Mouse (Mus musculus) limb, embryonic 15.5 days (tissue): Measurements from ENCODE around the gene Prickle3. TPM values are rescaled to one million over a fixed set of nuclear protein-coding genes. Genes with fewer than 3 reads are reported as not detected.

Source experiments
- ATAC-seq: fragments of 200-750 bp; cut with Nextera tagmentation; 2 replicates; pipeline ENCODE4 v1.8.0; 2017; ENCODE audit warnings: low read depth, moderate TSS enrichment; ENCODE audit not compliant: insufficient number of reproducible peaks, low FRiP score, low TSS enrichment
- H3K27ac ChIP-seq: fragments of 300-500 bp; sonication (generic); 2 replicates; pipeline ENCODE4 v1.5.1; 2015; ENCODE audit warnings: moderate library complexity, mild to moderate bottlenecking, inconsistent platforms
- H3K27me3 ChIP-seq: fragments of 300-500 bp; sonication (generic); 2 replicates; pipeline ENCODE4 v1.6.1; 2015; ENCODE audit warnings: inconsistent platforms
- H3K36me3 ChIP-seq: fragments of 300-500 bp; sonication (generic); 2 replicates; pipeline ENCODE4 v1.6.1; 2015; ENCODE audit warnings: inconsistent platforms
- H3K4me1 ChIP-seq: fragments of 300-500 bp; sonication (generic); 2 replicates; pipeline ENCODE4 v1.6.1; 2015; ENCODE audit warnings: inconsistent platforms
- H3K4me2 ChIP-seq: fragments of 300-500 bp; sonication (generic); 2 replicates; pipeline ENCODE4 v1.6.1; 2015; ENCODE audit warnings: mild to moderate bottlenecking, inconsistent platforms
- H3K4me3 ChIP-seq: fragments of 300-500 bp; sonication (generic); 2 replicates; pipeline ENCODE4 v1.5.1; 2015; ENCODE audit warnings: mild to moderate bottlenecking, inconsistent platforms
- H3K9ac ChIP-seq: fragments of 300-500 bp; sonication (generic); 2 replicates; pipeline ENCODE4 v1.6.1; 2015; ENCODE audit warnings: inconsistent platforms
- H3K9me3 ChIP-seq: fragments of 300-500 bp; sonication (generic); 2 replicates; pipeline ENCODE4 v1.6.1; 2016; ENCODE audit warnings: inconsistent platforms
- WGBS: fragments of 180-500 bp; shearing (Covaris S2); methylation state at CpG from one replicate; pipeline ENCODE4 v1.1.7; 2015; 5-methylcytosine and 5-hydroxymethylcytosine counted together
- polyA plus RNA-seq: library from polyadenylated mRNA; unstranded; fragments of >200 nt; fragmentation: Nextera tagmentation; extraction: Ambion mirVana; gene quantifications from 2 replicates; pipeline ENCODE4 v1.2.1, GENCODE M21; 2015

The Prickle3 gene
- polyA plus RNA-seq, 1 experiment from 2014 or later: 17.7 TPM

DNA sequence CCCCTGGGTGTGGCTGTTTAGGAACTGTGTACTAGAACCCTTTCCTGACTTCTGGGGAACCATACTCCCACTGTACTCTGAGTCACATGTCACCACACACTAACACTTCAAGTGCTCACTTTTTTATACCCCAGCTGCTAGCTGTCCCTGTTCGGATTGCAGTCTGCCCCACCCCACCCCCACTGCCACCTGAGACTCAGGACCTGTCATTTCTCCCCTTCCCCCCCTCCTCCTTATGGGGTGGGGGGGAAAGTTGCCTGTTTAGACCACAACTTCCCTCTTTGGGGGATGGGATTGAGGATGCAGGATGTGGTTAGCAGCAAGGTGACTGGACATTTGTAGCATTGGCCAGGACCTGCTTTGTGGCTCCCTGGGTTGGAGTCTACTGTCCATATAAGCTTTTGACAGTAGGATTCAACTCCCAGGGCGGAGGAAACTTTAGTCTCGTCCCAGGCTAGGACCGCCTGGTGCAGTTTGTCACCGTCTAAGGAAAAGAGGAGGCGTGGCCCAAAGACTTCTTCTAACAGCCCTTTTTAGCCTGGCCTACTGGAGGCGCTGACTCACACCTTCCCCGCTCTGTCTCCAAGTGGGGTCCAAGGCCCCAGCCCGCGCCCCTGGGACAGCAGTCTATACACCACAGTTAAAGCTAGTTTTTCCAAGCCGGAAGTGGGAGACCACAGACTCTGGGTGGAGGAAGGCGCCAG lies 16.7 kb downstream of the Prickle3 start:
- Histone ChIP-seq H3K27ac (peak overlapping the region; percentile 87), H3K9me3 (no peaks in the 10 kb centered on the region), H3K4me2 (peak overlapping the region; percentile 45), H3K36me3 (no peaks in the 10 kb centered on the region), H3K4me3 (peak overlapping the region; percentile 27), H3K9ac (no peak overlapping the region), H3K27me3 (no peaks in the 10 kb centered on the region), H3K4me1 (peaks cover 16% of the 10 kb centered on the region)
- 29% methylated on average over 12 of the region's 12 CpGs for WGBS
- ATAC-seq: peak; percentile 25; the same call in 1 of the 2 replicates

DNA sequence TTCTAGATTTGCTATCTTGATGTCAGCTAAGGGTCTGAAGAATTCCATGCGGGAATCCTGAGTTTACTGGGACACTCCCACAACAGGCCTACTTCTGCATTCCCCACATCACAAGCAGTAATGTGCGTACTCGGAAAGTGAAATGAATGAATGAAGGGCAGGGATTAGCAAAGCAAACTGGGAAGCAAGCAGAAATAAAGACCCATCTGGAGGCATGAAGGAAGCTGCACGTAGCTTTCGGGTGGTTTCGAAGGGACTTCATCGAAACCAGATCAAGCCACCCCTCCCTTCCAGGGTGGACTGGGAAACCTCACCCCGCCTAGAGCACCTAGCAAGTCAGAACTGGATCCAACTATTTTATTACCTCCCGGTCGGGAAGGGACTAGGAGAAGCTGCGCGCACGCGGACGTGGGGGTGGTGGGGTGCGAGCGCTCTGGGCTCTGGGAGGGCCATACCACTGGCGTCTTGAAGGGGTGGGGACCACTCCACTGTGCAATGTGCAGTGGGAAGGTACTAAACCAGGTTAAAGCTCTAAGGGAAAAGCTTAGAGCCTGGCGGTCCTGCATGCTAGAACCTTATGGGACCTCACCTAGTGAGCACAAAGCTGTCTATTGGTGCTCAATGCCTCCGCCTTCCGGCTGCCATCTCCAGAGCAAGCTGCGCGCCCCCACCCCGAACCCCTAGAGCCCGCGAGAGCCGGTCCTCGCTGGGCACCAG lies 17.4 kb downstream of the Prickle3 start:
- Histone ChIP-seq H3K27ac (peak overlapping the region; percentile 87), H3K4me3 (peak overlapping the region; percentile 27), H3K9ac (no peak overlapping the region), H3K4me2 (peak overlapping the region; percentile 45), H3K9me3 (no peaks in the 10 kb centered on the region), H3K4me1 (peaks cover 16% of the 10 kb centered on the region), H3K27me3 (no peaks in the 10 kb centered on the region), H3K36me3 (no peaks in the 10 kb centered on the region)
- WGBS: 25% methylated on average over 28 of the region's 28 CpGs
- ATAC-seq: peak; percentile 35; the same call in 1 of the 2 replicates

- peak overlapping the region; percentile 27 for H3K4me3 ChIP-seq
- peak overlapping the region; percentile 45 for H3K4me2 ChIP-seq
- H3K9ac ChIP-seq: no peak overlapping the region
- H3K36me3 ChIP-seq: no peaks in the 10 kb centered on the region
- ATAC-seq: no peak
- peak overlapping the region; percentile 87 for H3K27ac ChIP-seq
- WGBS: 33% methylated on average over 10 of the region's 10 CpGs
- no peaks in the 10 kb centered on the region for H3K27me3 ChIP-seq
- H3K9me3 ChIP-seq: no peaks in the 10 kb centered on the region
- peaks cover 16% of the 10 kb centered on the region for H3K4me1 ChIP-seq
These were observed 17.9 kb downstream of the Prickle3 start for GRCm38 (mm10) chrX:7675001-7675380.

GRCm38 (mm10) chrX:7678986-7679385 lies 21.9 kb downstream of the Prickle3 start:
- H3K9ac ChIP-seq: no peak overlapping the region
- no peaks in the 10 kb centered on the region for H3K9me3 ChIP-seq
- no peaks in the 10 kb centered on the region for H3K36me3 ChIP-seq
- no peak for ATAC-seq
- H3K27ac ChIP-seq: no peak overlapping the region
- no peaks in the 10 kb centered on the region for H3K27me3 ChIP-seq
- H3K4me3 ChIP-seq: no peak overlapping the region
- H3K4me1 ChIP-seq: peaks cover 3% of the 10 kb centered on the region
- H3K4me2 ChIP-seq: no peak overlapping the region
- 38% methylated on average over 3 of the region's 3 CpGs for WGBS

DNA sequence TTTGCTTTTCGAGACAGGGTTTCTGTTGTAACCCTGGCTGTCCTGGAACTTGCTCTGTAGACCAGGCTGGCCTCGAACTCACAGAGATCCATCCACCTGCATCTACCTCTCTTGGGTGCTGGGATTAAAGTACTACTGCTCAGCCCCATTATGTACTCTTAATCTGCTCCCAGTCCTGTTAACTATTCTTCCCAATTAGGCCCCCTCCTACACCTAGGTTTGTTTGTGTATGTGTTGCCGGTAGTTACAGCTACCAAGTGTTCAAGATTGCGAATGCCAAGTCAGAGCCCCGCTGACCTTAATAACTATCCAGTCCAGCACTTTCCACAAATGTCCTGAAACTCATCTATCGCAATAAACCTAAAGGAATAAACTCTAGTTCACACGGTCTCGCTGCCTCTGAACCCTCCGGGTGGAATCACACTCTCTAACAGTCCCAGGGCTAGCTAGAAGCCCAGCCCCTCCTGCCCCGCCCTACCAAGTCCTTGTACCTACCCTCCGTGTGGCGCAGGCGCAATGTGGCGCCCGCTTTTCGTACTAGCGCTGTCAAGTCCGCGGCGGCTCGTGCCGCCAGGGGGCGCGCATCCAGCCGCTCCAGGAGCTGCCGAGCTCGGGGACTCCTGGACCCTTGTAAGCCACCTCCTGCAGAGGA lies 22.5 kb downstream of the Prickle3 start:
- 16% methylated on average over 27 of the region's 27 CpGs for WGBS
- Histone ChIP-seq H3K9me3 (no peaks in the 10 kb centered on the region), H3K4me1 (no peaks in the 10 kb centered on the region), H3K27me3 (no peaks in the 10 kb centered on the region), H3K36me3 (no peaks in the 10 kb centered on the region), H3K4me2 (peak overlapping the region; percentile 51), H3K4me3 (peak overlapping the region; percentile 33), H3K27ac (no peak overlapping the region), H3K9ac (no peak overlapping the region)
- peak; percentile 91 for ATAC-seq

- ATAC-seq: no peak
These were observed 23.0 kb downstream of the Prickle3 start for GRCm38 (mm10) chrX:7680057-7680412.

DNA sequence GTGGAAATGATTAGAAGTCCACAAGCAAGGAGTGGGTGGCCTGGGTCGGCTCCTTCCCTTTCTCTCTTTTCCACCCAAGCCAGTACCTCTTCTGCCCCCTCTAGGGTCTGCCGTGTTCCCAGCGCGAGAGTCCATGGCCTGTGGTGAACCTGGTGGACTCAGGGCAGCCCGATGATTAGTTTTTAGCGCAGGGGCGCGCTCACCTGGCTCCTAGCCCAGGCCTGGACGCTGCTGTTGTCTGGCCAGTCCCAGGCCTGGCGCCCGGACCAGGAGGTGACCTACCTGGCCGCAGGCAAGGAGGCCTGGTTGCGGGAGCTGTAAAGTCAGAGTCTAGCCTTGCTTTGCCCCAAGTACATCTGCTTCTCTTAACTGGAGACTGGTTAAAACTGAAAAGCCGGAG lies 23.8 kb downstream of the Prickle3 start, which contains the start of gene Magix:
TSS of gene Magix (minus strand) at position 388 of the 400 bp plus-strand sequence.
- Histone ChIP-seq H3K9me3 (no peaks in the 10 kb centered on the region), H3K4me1 (no peaks in the 10 kb centered on the region), H3K36me3 (no peaks in the 10 kb centered on the region), H3K9ac (no peak within 1 kb of the TSS), H3K4me3 (peak within 1 kb of the TSS; percentile 33; the same call in 1 of the 2 replicates), H3K4me2 (peak within 1 kb of the TSS; percentile 51), H3K27ac (no peak within 1 kb of the TSS), H3K27me3 (no peaks in the 10 kb centered on the region)
- 66% methylated on average over 14 of the region's 14 CpGs for WGBS
- ATAC-seq: no peak

More at GRCm38 (mm10) chrX:7680057-7680412, 23.0 kb downstream of the Prickle3 start:
- Histone ChIP-seq H3K9ac (no peak overlapping the region), H3K9me3 (no peaks in the 10 kb centered on the region), H3K27me3 (no peaks in the 10 kb centered on the region), H3K4me3 (peak overlapping the region; percentile 33), H3K27ac (no peak overlapping the region), H3K36me3 (no peaks in the 10 kb centered on the region), H3K4me2 (peak overlapping the region; percentile 51), H3K4me1 (no peaks in the 10 kb centered on the region)
- WGBS: 28% methylated on average over 12 of the region's 12 CpGs

DNA sequence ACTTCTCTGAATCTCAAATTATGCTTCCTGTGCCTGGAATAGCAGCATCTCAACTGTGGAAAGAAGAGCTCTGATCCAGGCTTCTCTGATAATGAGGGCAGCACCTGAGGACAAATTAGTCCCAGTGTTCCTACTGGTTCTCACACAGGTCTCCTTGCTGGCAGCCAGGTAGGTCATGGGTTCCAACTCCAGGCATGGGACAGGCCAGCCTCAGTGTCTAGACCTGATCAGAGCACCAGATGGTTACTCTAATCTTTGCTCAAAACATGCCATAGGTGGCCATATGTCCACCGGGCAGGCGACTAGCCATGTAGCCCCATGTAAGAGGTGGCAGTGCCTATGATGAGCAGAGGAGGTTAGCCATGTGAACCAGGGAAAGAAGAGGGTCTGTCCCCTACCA lies 31.3 kb downstream of the Prickle3 start:
- Histone ChIP-seq H3K27ac (no peak overlapping the region), H3K4me1 (no peaks in the 10 kb centered on the region), H3K9ac (no peak overlapping the region), H3K9me3 (no peaks in the 10 kb centered on the region), H3K27me3 (no peaks in the 10 kb centered on the region), H3K4me3 (no peak overlapping the region), H3K4me2 (no peak overlapping the region), H3K36me3 (no peaks in the 10 kb centered on the region)
- 86% methylated on average over 2 of the region's 2 CpGs for WGBS
- no peak for ATAC-seq

DNA sequence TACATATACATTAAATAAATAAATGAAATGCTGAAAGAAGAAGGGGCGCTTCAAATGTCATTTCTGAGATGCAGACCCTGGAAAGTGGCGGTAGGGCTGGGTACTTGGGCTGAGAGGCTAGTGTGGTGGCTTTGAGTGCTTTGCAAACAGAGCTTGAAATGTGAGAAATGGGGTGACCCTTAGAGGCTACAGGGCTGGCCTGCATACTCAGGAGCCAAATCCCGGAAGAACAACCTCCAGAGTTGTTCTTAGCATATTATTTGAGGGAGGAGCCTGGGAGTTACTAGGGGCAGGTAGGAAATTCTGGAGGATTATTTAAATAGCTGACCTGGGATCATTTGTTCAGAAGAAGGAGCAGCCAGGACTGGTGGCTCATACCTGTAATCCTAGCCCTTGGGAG lies 33.4 kb downstream of the Prickle3 start:
- H3K9me3 ChIP-seq: no peaks in the 10 kb centered on the region
- H3K27me3 ChIP-seq: no peaks in the 10 kb centered on the region
- H3K36me3 ChIP-seq: no peaks in the 10 kb centered on the region
- no peak overlapping the region for H3K27ac ChIP-seq
- no peak for ATAC-seq
- no peak overlapping the region for H3K4me2 ChIP-seq
- no peak overlapping the region for H3K4me3 ChIP-seq
- no peaks in the 10 kb centered on the region for H3K4me1 ChIP-seq
- WGBS: 65% methylated on average over 3 of the region's 3 CpGs
- no peak overlapping the region for H3K9ac ChIP-seq

DNA sequence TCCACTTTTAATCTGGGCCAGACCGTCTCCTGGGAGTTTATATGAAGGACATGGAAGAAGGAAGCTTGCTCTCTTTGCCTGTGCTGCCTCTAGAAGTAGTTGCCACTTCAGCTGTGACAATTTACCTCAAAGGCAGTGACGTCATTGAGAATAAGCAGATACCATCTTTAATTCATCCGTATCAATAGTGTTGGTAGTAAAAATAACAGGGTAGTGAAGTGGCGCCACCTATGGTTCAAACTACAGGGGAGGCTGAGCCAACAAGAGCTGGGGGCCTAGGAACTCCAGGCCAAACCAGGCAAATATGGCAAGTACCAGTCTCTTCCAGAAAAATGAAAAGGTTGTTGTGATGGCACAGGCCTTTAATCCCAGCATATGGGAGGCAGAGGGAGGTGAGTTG lies 35.8 kb downstream of the Prickle3 start:
- Histone ChIP-seq H3K36me3 (no peaks in the 10 kb centered on the region), H3K27ac (no peak overlapping the region), H3K4me2 (no peak overlapping the region), H3K4me1 (no peaks in the 10 kb centered on the region; the same call in 1 of the 2 replicates), H3K27me3 (no peaks in the 10 kb centered on the region), H3K9ac (no peak overlapping the region), H3K4me3 (no peak overlapping the region), H3K9me3 (no peaks in the 10 kb centered on the region)
- WGBS: 46% methylated on average over 4 of the region's 4 CpGs
- no peak for ATAC-seq

- Histone ChIP-seq H3K9me3 (no peaks in the 10 kb centered on the region), H3K4me1 (no peaks in the 10 kb centered on the region; the same call in 1 of the 2 replicates), H3K9ac (no peak overlapping the region), H3K27ac (no peak overlapping the region), H3K27me3 (no peaks in the 10 kb centered on the region), H3K4me2 (0 out of 2 replicates have a peak overlapping the region, but pooled peaks have one; percentile 7), H3K4me3 (peak overlapping the region; percentile 54), H3K36me3 (peaks cover 6% of the 10 kb centered on the region; the same call in 1 of the 2 replicates)
- WGBS: 31% methylated on average over 6 of the region's 6 CpGs
- no peak for ATAC-seq
These were observed 39.5 kb downstream of the Prickle3 start for GRCm38 (mm10) chrX:7696520-7696919.
